Mouse (Mus musculus) heart, postnatal 14 days (tissue): ENCODE measurements around the gene Unc13c. TPM values are rescaled to one million over a fixed set of nuclear protein-coding genes. Genes with fewer than 3 reads are reported as not detected.

ENCODE experiments used
- DNase-seq, 2 experiments: peaks; one replicate each; pipeline ENCODE4 v3.0.0; 2021 to 2022
- intact Hi-C: fragments of 180-260 bp; cut with DNase I; formaldehyde crosslinking; loops from one replicate; pipeline ENCODE4 v1.15.1; 2025
- long read RNA-seq, 2 experiments: library from polyadenylated mRNA; stranded (forward); transcript quantifications; one replicate each; pipeline ENCODE4 v2.0.0; 2021
- total RNA-seq, 2 experiments: library from RNA; stranded (reverse); gene quantifications; 2 replicates each; pipeline ENCODE4 v1.2.3; 2021

Gene Unc13c
- under 1 TPM; 0.44 to 0.50 TPM for total RNA-seq
- long read RNA-seq, experiment 1: 0 reads
- long read RNA-seq, experiment 2: 0 reads

DNA sequence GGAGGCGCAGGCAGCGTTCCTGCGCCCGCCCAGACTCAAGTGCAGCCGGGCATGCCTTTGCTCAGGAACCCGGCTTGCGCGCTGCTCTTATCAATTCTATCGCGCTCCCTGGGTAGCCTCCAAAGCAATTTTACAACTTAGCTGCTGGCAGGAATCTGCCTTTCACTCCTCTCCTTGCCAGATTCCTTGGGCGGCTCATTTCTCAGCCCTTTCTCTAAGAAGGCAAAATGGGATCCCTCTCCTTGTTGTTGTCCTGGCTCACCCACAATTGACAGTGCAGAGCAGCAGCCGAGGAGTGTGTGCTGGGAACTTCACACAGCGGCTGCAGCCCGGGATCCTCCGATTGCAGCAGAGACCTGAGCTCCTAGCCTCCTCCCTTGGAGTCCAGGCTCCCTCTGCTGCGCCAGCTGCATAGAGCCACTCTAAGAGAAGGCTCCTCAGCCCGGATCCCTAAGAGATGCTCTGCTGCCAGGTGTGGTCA lies at the start of gene Unc13c:
Gene Unc13c (minus strand): TSS at position 326 of the 481 bp plus-strand sequence.
- intact Hi-C loops: no loop called here
- peak; percentile 21 to 31 for DNase-seq

DNA sequence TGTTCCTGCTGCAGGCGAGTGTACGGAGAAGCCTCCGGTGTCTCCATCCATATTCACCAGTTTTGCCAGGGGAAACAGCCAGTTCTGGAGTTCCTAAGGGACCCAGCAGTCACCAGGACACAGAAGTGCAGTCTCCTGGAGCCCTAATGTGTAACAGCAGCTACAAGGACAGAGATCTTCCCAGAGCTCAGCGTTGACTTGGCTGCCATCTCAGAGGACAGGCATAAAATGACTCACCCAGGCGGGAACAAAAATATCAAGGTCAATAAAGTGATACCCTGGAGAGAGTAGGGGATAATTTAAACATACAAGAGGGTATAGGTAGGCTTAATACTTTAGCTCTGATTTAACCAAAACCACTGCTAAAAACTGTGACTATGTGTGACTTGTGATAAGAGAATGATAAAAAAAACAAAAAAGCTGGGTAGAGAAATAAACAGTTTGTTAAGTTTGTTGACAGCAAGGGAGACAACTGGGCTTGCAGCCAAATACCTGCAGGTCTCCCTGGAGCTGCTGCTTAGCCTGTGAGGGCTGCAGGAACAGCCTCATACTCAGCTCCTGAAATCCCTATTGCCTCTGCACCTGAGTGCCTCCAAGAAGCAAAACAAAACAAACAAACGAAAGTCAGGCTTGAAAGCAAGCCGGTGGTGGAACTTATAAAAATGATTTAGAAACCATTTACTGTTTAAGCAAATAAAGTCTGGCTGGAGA lies 39.4 kb upstream of the Unc13c start:
- intact Hi-C loops: no loop called here
- DNase-seq: peak in 1 of 2 experiments; percentile 2

GRCm38 (mm10) chr9:74002388-74002990 lies 33.7 kb upstream of the Unc13c start:
- intact Hi-C loops: no loop called here
- DNase-seq: no peak

DNA sequence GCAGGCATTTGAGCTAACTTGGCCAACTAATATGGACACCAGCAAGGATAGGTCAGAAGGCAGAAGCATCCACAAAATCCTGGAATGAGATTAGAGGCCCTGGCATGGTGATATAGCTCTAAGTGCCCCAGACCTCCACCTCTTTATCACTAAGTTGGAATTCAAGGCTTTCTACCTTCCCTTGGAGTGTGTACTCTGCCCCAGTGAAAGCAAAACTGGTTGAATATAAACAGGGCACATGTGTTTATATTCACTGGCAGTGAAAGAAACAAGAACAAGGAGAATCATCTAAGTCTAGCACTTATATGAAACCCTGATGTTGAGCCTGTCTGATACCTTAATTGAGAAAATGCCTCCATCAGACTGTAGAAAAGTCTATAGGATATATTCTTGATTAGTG lies 19.3 kb upstream of the Unc13c start:
- no peak for DNase-seq
- intact Hi-C loops: no loop called here

DNA sequence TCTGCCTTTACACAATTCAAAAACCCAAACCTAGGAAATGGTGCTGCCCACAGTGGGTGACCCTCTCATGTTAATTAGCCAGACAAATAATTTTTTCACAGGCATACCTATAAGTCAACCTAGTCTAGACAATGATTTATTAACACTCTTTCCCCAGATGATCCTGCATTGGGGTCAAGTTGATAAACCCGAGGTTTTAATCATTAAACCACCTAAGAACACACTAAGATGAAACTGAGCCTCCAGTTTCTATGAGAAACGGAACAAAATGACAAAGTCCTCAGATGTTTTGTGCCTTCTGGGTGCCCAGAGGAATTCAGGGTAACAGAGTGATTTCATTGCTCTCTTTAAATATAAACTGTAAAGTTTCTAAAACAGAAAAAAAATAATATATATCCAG lies 18.5 kb upstream of the Unc13c start:
- DNase-seq: no peak
- intact Hi-C loops: no loop called here

DNA sequence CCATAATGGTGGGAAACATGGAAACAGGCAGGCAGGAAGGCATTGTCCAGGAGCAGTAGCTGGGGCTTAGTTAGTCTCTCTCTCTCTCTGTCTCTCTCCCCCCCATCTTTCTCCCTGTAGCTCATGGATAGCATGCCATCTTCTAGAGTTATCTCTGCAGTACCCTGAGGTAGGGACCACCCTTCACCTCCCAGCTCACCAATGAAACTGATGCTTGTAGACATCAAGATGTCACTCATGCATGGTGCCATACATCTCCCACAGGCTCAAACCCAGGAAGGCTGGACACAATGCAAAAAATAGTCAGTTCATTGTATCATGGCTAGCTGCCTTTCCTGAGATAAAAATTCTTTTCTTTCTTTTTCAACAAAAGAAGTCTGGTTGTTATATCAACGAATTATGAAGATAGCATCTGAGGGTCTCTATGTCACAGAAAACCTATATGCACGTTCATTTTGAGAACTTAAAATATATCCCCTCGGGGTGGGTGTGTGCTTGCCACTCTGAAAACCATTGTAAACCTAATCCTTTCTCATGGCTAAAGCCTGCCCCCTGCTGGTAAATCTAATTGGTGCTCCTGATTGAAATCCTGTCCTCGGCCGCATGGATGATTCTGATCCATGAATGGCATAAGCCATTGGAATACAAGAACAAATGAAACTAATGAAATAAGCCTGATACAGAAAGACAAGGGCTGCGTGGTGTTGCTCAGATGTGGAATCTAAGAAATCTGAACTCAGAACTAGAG lies 14.0 kb upstream of the Unc13c start:
- peak; percentile 65 to 82 for DNase-seq

GRCm38 (mm10) chr9:73972327-73972988 lies 3.7 kb upstream of the Unc13c start:
- DNase-seq: no peak
- intact Hi-C loops: no loop called here

More for the DNA sequence above, 14.0 kb upstream of the Unc13c start:
- intact Hi-C loops: loop anchor here (1.0 to 5.0 kb wide), 2 partner anchors 425 to 819 kb away; no protein-coding TSS in a partner anchor

DNA sequence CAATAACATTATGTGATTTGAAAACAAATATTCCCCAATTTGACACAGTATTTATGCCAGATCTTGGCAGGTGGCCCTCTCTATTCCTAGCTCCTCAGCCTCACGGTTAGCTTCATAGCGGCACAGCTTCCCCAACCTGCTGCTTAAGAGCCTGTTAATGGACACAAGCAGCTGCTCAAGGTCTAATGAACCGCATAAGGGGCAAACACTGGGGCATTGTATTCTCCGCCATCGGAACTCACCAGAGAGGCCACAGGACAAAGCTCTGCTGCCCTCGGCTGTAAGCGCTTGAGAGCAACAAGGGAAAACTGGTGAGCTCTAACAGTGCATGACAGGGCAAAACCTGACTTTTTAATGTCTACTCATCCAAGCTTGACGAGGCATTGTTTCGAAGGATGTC lies 2.0 kb upstream of the Unc13c start:
- intact Hi-C loops: no loop called here
- no peak for DNase-seq

- intact Hi-C loops: no loop called here
- peak in 1 of 2 experiments; percentile 5 for DNase-seq
Measured at GRCm38 (mm10) chr9:73965322-73965915, 3.3 kb downstream of the Unc13c start.

DNA sequence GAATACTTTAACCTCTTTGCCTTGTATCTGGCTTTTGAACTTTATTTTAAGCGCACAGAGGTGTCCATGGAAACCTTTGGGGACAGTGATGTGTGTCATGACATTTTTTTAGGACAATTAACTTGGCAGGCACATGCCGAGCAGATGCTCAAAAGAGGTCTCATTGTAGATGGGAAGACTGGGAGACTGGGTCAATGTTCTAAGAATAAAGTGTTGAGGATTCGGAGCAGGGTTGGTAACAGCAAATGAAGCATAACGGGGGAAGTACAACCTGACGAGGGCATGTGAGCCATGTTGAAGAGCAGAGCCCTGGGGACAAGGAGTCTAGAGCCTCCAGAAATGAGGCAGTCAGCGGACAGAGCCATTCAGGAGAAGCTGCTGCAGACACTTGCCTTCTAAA lies 6.3 kb downstream of the Unc13c start:
- intact Hi-C loops: no loop called here
- DNase-seq: no peak

DNA sequence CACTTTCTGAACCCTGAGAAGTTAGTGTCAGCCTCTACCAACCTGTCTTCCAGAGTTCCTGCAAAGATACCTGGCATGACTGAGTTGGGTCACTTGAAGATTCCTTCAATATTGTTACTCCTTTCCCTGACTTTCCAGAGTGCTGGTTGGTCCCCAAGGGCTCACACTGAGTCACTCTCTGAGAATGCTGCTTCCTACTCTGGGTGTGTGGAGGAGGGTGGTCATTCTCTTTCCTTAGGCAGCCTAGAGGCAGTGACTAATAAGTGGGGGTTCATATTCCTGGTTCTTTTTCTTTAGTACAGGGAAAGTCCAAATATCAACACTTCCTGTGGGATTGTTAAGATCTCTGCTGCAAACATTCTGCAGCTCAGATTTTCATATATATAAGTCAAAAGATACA lies 16.4 kb downstream of the Unc13c start:
- intact Hi-C loops: no loop called here
- no peak for DNase-seq

DNA sequence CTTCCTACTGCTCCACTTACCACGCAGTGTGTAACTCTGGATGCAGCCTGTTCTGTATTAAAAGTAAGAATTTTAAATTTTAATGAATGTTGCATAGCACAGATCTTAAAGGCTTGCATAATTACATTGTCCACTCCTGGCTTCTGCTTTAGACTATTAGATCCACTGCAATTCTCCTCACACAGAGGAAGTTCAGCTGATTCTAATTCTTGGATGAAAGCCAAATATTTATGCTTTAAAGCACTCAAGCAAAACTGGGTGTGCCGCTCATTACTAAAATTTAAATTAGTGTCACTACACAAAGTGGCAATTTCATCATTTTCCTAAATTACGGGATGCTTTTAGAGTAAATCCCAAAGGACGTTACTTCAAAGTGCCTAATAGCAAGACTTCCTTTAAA lies 17.2 kb downstream of the Unc13c start:
- DNase-seq: no peak
- intact Hi-C loops: no loop called here

DNA sequence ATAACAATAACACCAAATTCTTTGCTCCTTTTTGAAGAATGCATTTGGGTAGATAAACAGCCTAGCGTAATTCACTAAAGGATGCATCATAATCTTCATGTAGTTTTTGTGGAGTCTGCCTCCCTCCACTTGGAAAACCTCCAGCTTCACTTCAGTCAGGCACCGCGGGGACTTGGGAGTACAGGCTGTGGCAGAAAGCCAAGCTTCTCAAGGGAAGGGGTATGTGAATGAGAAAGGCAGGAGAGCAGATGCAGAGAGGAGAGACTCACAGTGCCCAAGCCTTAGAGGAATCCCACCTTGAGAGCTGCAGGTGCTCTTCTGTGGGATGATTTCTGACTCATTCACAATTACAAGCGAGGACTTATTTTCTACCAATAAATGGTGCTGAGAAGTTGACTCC lies 33.9 kb downstream of the Unc13c start:
- intact Hi-C loops: no loop called here
- peak in 1 of 2 experiments; percentile 3 for DNase-seq

DNA sequence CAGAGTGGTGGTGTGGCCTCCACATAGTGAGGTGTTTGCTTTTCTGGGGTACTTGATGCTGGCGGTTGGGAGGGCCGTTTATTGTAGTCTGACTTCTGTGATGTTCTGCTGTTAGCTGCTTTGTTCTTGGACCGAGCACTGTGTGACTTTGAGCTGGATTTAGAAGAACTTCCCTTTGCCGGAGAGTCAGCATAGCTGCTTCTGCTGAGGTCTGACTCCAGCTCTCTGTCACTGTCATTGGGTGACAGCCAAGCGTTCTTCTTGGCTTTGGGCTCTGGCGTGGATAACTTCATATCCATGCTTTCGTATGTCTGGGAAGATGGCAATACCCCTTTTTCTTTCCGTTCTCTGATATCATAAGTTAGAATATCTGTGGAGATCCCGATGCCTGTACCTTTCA lies 36.8 kb downstream of the Unc13c start:
- DNase-seq: no peak
- intact Hi-C loops: no loop called here

DNA sequence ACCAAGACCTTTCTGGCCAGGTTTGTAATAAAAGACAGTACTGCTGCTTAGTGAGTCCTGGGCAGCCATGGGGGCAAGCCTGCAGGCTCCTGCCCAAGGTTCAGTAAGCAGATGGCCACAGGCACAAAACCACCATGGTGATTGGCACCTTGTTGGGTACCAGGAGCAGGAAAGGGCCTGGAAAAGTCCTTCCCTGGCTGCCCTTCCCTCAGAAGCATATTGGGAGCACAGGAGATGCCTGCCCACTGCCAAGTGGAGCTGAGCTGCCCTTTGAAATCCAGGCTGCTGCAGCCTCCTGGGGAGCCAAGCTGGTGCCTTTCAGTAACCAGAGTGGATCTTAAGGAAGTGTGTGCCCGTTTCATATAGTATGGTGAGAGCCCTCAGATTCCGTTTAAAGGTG lies 41.5 kb downstream of the Unc13c start:
- intact Hi-C loops: no loop called here
- no peak for DNase-seq

DNA sequence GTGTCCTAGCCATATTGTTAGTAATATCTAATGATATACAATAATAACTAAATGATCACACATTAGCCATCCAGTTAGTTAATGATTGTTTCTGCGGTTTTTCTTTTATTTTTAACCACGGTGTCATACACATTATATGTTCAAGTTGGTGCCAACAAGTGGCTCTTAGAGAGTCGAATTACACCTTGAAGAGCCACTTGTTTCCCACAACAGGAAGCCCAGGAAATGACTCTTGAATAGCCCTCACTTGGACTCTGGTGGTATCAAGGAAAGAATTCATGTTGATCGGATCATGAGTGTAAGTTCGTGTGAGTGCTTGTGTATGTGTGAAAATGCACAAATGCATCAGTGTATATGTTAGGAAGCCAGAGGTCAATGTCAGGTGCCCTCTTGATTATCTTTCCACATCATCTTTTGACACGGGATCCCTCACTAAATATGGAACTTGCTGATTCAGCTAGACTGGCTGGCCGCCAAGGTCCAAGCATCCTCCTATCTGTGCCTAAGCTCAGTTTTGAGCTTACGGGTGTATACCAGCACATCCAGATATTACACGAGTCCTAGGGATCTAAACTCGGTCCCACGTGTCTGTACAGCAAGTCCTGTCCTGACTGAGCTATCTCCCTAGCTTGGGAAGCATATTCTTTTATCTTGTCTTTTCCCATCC lies 46.2 kb downstream of the Unc13c start:
- DNase-seq: no peak
- intact Hi-C loops: no loop called here

DNA sequence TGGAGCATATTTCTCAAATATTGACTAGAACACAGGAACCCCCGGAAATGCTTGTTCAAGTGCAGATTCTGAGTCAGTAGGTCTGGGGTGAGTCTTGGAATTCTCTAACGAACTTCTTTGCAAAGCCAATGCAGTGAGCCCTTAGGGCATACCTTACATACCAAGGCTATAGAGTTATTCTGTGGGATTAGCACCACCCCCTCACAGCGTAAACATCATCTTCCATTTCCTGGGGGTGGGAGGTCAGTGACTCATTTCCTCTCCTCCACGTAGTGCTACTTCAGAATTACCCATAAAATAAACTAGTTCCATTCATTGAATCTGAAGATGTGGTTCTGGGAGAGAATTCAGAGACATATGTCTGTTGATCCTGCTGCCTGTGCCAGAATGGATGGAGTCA lies 62.8 kb downstream of the Unc13c start:
- no peak for DNase-seq

GRCm38 (mm10) chr9:73898516-73898915 lies 70.2 kb downstream of the Unc13c start:
- intact Hi-C loops: no loop called here
- DNase-seq: no peak

More for the DNA sequence above, 62.8 kb downstream of the Unc13c start:
- intact Hi-C loops: no loop called here

GRCm38 (mm10) chr9:73896210-73896609 lies 72.6 kb downstream of the Unc13c start:
- intact Hi-C loops: no loop called here
- no peak for DNase-seq

GRCm38 (mm10) chr9:73883587-73883986 lies 85.2 kb downstream of the Unc13c start:
- DNase-seq: no peak
- intact Hi-C loops: no loop called here
